Mouse (Mus musculus) MEL (cell line): ENCODE data around the gene Cnih1. TPM values are rescaled to one million over a fixed set of nuclear protein-coding genes. Genes with fewer than 3 reads are reported as not detected.

ENCODE experiments used
- DNase-seq: peaks from one replicate; pipeline ENCODE4 v3.0.0; 2011; ENCODE audit warnings: low read depth, low spot score
- H3K27ac ChIP-seq: 2 replicates; pipeline ENCODE4 v1.5.1; 2012; ENCODE audit warnings: low read depth, mild to moderate bottlenecking, control low read depth, low read length, moderate library complexity; ENCODE audit not compliant: control insufficient read depth
- H3K27me3 ChIP-seq, 2 experiments: fragments of 150-350 bp in 1 of 2; sonication (generic) in 1 of 2; 2 replicates each; pipeline ENCODE4 v1.6.1; 2012; ENCODE audit warnings: low read length in 2 of 2, mild to moderate bottlenecking in 2 of 2, improper control_type of control experiment in 1 of 2, moderate library complexity in 1 of 2; ENCODE audit not compliant: insufficient read depth in 2 of 2, control insufficient read depth in 1 of 2
- H3K36me3 ChIP-seq, 2 experiments: 2 replicates each; pipeline ENCODE4 v1.6.1; 2012 to 2014; ENCODE audit warnings: low read length in 2 of 2, improper control_type of control experiment in 1 of 2, inconsistent platforms in 1 of 2, mild to moderate bottlenecking in 1 of 2; ENCODE audit not compliant: insufficient read depth in 2 of 2, control insufficient read depth in 1 of 2
- H3K4me1 ChIP-seq, 2 experiments: fragments of 150-350 bp in 1 of 2; sonication (generic) in 1 of 2; 2 replicates each; pipeline ENCODE4 v1.6.1; 2012; ENCODE audit warnings: low read length in 2 of 2, improper control_type of control experiment in 1 of 2, mild to moderate bottlenecking in 1 of 2; ENCODE audit not compliant: insufficient read depth in 2 of 2, control insufficient read depth in 1 of 2
- H3K4me3 ChIP-seq, 2 experiments: fragments of 150-350 bp in 1 of 2; sonication (generic) in 1 of 2; 2 replicates each; pipeline ENCODE4 v1.5.1; 2012; ENCODE audit warnings: low read depth in 2 of 2, low read length in 2 of 2, mild to moderate bottlenecking in 2 of 2, moderate library complexity in 2 of 2, control low read depth in 1 of 2, improper control_type of control experiment in 1 of 2; ENCODE audit not compliant: control insufficient read depth in 1 of 2, insufficient read depth in 1 of 2
- H3K79me2 ChIP-seq: 2 replicates; pipeline ENCODE4 v1.6.1; 2012; ENCODE audit warnings: mild to moderate bottlenecking, low read length, moderate library complexity; ENCODE audit not compliant: control insufficient read depth, poor library complexity, insufficient read depth
- H3K9ac ChIP-seq: 2 replicates; pipeline ENCODE4 v1.6.1; 2012; ENCODE audit warnings: low read depth, mild to moderate bottlenecking, control low read depth, low read length, moderate library complexity; ENCODE audit not compliant: control insufficient read depth, poor library complexity, severe bottlenecking
- H3K9me3 ChIP-seq: fragments of 150-350 bp; sonication (generic); replicated peaks from 2 replicates; pipeline ENCODE4 v1.6.1; 2012; ENCODE audit warnings: mild to moderate bottlenecking, low read length, improper control_type of control experiment, moderate library complexity; ENCODE audit not compliant: insufficient read depth
- BHLHE40 ChIP-seq: IDR thresholded peaks from 2 replicates; pipeline ENCODE4 v1.6.1; 2012; ENCODE audit warnings: low read depth, mild to moderate bottlenecking, inconsistent platforms, low read length, improper control_type of control experiment, borderline replicate concordance
- CTCF ChIP-seq, 3 experiments: IDR thresholded peaks in 2 of 3; conservative IDR thresholded peaks in 1 of 3; 2 replicates each; pipeline ENCODE4 v1.5.1; 2011 to 2012; ENCODE audit warnings: low read length in 3 of 3, low read depth in 2 of 3, mild to moderate bottlenecking in 2 of 3, improper control_type of control experiment in 1 of 3, inconsistent platforms in 1 of 3, mixed read lengths in 1 of 3, moderate library complexity in 1 of 3; ENCODE audit not compliant: control insufficient read depth in 1 of 3, insufficient read depth in 1 of 3, poor library complexity in 1 of 3, severe bottlenecking in 1 of 3
- E2F4 ChIP-seq: IDR thresholded peaks from 2 replicates; pipeline ENCODE4 v1.6.1; 2011; ENCODE audit warnings: low read depth, low read length, improper control_type of control experiment, borderline replicate concordance
- ETS1 ChIP-seq: IDR thresholded peaks from 2 replicates; pipeline ENCODE4 v1.6.1; 2012; ENCODE audit warnings: low read depth, mild to moderate bottlenecking, inconsistent platforms, low read length, improper control_type of control experiment, moderate library complexity
- GABPA ChIP-seq: IDR thresholded peaks from 2 replicates; pipeline ENCODE4 v1.6.1; 2012; ENCODE audit warnings: low read depth, mild to moderate bottlenecking, inconsistent platforms, low read length, improper control_type of control experiment, moderate library complexity
- GATA1 ChIP-seq: IDR thresholded peaks from 2 replicates; pipeline ENCODE4 v1.6.1; 2011; ENCODE audit warnings: low read depth, low read length, improper control_type of control experiment
- MAX ChIP-seq: IDR thresholded peaks from 2 replicates; pipeline ENCODE4 v1.6.1; 2011; ENCODE audit warnings: low read length, improper control_type of control experiment
- MAZ ChIP-seq: IDR thresholded peaks from 2 replicates; pipeline ENCODE4 v1.6.1; 2012; ENCODE audit warnings: low read depth, mild to moderate bottlenecking, inconsistent platforms, low read length, improper control_type of control experiment
- MEF2A ChIP-seq: IDR thresholded peaks from 2 replicates; pipeline ENCODE4 v1.6.1; 2014; ENCODE audit warnings: low read depth, mild to moderate bottlenecking, inconsistent platforms, low read length, improper control_type of control experiment; ENCODE audit not compliant: poor library complexity, insufficient replicate concordance, severe bottlenecking; ENCODE audit errors: extremely low read depth
- MXI1 ChIP-seq: IDR thresholded peaks from 2 replicates; pipeline ENCODE4 v1.6.1; 2011; ENCODE audit warnings: mild to moderate bottlenecking, low read depth, low read length, improper control_type of control experiment
- MYB ChIP-seq: IDR thresholded peaks from 2 replicates; pipeline ENCODE4 v1.6.1; 2011; ENCODE audit warnings: mild to moderate bottlenecking, low read depth, low read length, improper control_type of control experiment
- MYC ChIP-seq: IDR thresholded peaks from 2 replicates; pipeline ENCODE4 v1.6.1; 2011; ENCODE audit warnings: low read depth, mild to moderate bottlenecking, low read length, improper control_type of control experiment, moderate library complexity
- NELFE ChIP-seq: IDR thresholded peaks from 2 replicates; pipeline ENCODE4 v1.6.1; 2011; ENCODE audit warnings: low read depth, low read length, improper control_type of control experiment
- POLR2AphosphoS5 ChIP-seq: IDR thresholded peaks from 2 replicates; pipeline ENCODE4 v1.6.1; 2012; ENCODE audit warnings: low read depth, borderline replicate concordance, mild to moderate bottlenecking, inconsistent platforms, low read length, moderate library complexity, mixed read lengths
- RAD21 ChIP-seq: IDR thresholded peaks from 2 replicates; pipeline ENCODE4 v1.6.1; 2011; ENCODE audit warnings: mild to moderate bottlenecking, low read depth, low read length, improper control_type of control experiment
- RCOR1 ChIP-seq: IDR thresholded peaks from 2 replicates; pipeline ENCODE4 v1.6.1; 2012; ENCODE audit warnings: low read depth, mild to moderate bottlenecking, inconsistent platforms, low read length, improper control_type of control experiment
- SIN3A ChIP-seq: IDR thresholded peaks from 2 replicates; pipeline ENCODE4 v1.6.1; 2012; ENCODE audit warnings: low read length, improper control_type of control experiment, inconsistent platforms
- SMC3 ChIP-seq: IDR thresholded peaks from 2 replicates; pipeline ENCODE4 v1.6.1; 2011; ENCODE audit warnings: low read depth, low read length, improper control_type of control experiment
- TAL1 ChIP-seq: IDR thresholded peaks from 2 replicates; pipeline ENCODE4 v1.6.1; 2012; ENCODE audit warnings: mild to moderate bottlenecking, inconsistent platforms, low read length, moderate library complexity, mixed read lengths
- TBP ChIP-seq: IDR thresholded peaks from 2 replicates; pipeline ENCODE4 v1.8.0; 2011; ENCODE audit warnings: low read depth, low read length, improper control_type of control experiment
- TCF12 ChIP-seq: IDR thresholded peaks from 2 replicates; pipeline ENCODE4 v1.6.1; 2014; ENCODE audit warnings: low read depth, mild to moderate bottlenecking, inconsistent platforms, low read length, improper control_type of control experiment, moderate library complexity
- USF1 ChIP-seq: IDR thresholded peaks from 2 replicates; pipeline ENCODE4 v1.6.1; 2014; ENCODE audit warnings: low read depth, mild to moderate bottlenecking, inconsistent platforms, low read length, improper control_type of control experiment, moderate library complexity
- USF2 ChIP-seq, 2 experiments: IDR thresholded peaks; 2 replicates each; pipeline ENCODE4 v1.6.1; 2011 to 2012; ENCODE audit warnings: improper control_type of control experiment in 2 of 2, low read length in 2 of 2, borderline replicate concordance in 1 of 2, inconsistent platforms in 1 of 2, low read depth in 1 of 2, mild to moderate bottlenecking in 1 of 2; ENCODE audit not compliant: insufficient read depth in 1 of 2
- ZKSCAN1 ChIP-seq: IDR thresholded peaks from 2 replicates; pipeline ENCODE4 v1.6.1; 2012; ENCODE audit warnings: low read depth, mild to moderate bottlenecking, inconsistent platforms, low read length, improper control_type of control experiment, moderate library complexity
- ZNF384 ChIP-seq: IDR thresholded peaks from 2 replicates; pipeline ENCODE4 v1.6.1; 2012; ENCODE audit warnings: low read depth, mild to moderate bottlenecking, inconsistent platforms, low read length, improper control_type of control experiment
- polyA plus RNA-seq, 2 experiments: library from polyadenylated mRNA; stranded (reverse) in 1 of 2; unstranded in 1 of 2; fragments of >175 nt in 1 of 2; fragments of >200 nt in 1 of 2; gene quantifications; 2 replicates each; pipeline versions ENCODE4 v1.2.1 to v1.2.4; 2012; ENCODE audit warnings: low replicate concordance in 2 of 2, low read depth in 1 of 2; ENCODE audit not compliant: insufficient read length in 2 of 2, insufficient read depth in 1 of 2, missing spikeins in 1 of 2
- total RNA-seq: library from RNA; depleted of rRNA; stranded (reverse); fragments of 300-350 nt; gene quantifications from 2 replicates; pipeline ENCODE4 v1.2.3, GENCODE M21; 2012

The Cnih1 gene
- total and polyA plus RNA-seq, 3 experiments, result 50.6 to 155 TPM; not detected in 1

GRCm38 (mm10) chr14:46818743-46819142 lies 30.5 kb upstream of the Cnih1 start:
- H3K36me3 ChIP-seq, result peaks cover 10 to 20% of the 10 kb centered on the region in 2 experiments
- peaks cover 47% of the 10 kb centered on the region for H3K79me2 ChIP-seq
- no peak for TF ChIP-seq ZNF384
- no peak for TF ChIP-seq TBP
- no peak for TF ChIP-seq SIN3A
- no peak for TF ChIP-seq E2F4
- no peak for TF ChIP-seq MYB
- TF ChIP-seq USF2 (IDR thresholded peaks at IDR 0.05; ENCODE audit: borderline replicate concordance in 1 of 2, insufficient read depth in 1 of 2, low read depth in 1 of 2, low read length in 2 of 2), result no peak
- TF ChIP-seq RCOR1, result no peak
- TF ChIP-seq MXI1, result no peak
- TF ChIP-seq TAL1, result no peak
- TF ChIP-seq POLR2AphosphoS5, result no peak
- TF ChIP-seq GATA1, result no peak
- TF ChIP-seq ZKSCAN1, result no peak
- no peak for TF ChIP-seq ETS1
- no peak for TF ChIP-seq RAD21
- no peak for TF ChIP-seq CTCF (IDR thresholded peaks at IDR 0.05 in 2 of 3, conservative IDR thresholded peaks at IDR 0.05 in 1 of 3; ENCODE audit: control insufficient read depth in 1 of 3, insufficient read depth in 1 of 3, low read depth in 2 of 3, low read length in 3 of 3, poor library complexity in 1 of 3, severe bottlenecking in 1 of 3)
- TF ChIP-seq TCF12, result no peak
- no peak for TF ChIP-seq BHLHE40
- DNase-seq, result no peak
- H3K4me3 ChIP-seq, result no peak overlapping the region
- H3K9me3 ChIP-seq, result no peaks in the 10 kb centered on the region
- no peak overlapping the region for H3K27ac ChIP-seq
- no peak overlapping the region for H3K9ac ChIP-seq
- H3K4me1 ChIP-seq, result peaks cover 4 to 18% of the 10 kb centered on the region in 2 experiments
- H3K27me3 ChIP-seq, result no peaks in the 10 kb centered on the region

GRCm38 (mm10) chr14:46816916-46817622 lies 28.9 kb upstream of the Cnih1 start:
- Histone ChIP-seq H3K4me1 (peaks cover 4 to 15% of the 10 kb centered on the region in 2 experiments), H3K36me3 (peaks cover 11 to 17% of the 10 kb centered on the region in 2 experiments)

More at GRCm38 (mm10) chr14:46816916-46817622, 28.9 kb upstream of the Cnih1 start:
- DNase-seq, result no peak
- no peak overlapping the region for H3K27ac ChIP-seq
- TF ChIP-seq MAZ (no peak), POLR2AphosphoS5 (no peak), GATA1 (no peak), MYB (no peak), SMC3 (no peak), ZNF384 (no peak), TBP (no peak), MAX (no peak), MYC (no peak), GABPA (no peak), NELFE (no peak), MEF2A (no peak), USF1 (no peak)
- no peaks in the 10 kb centered on the region for H3K27me3 ChIP-seq
- H3K9ac ChIP-seq, result no peak overlapping the region
- peaks cover 47% of the 10 kb centered on the region for H3K79me2 ChIP-seq
- H3K9me3 ChIP-seq, result no peaks in the 10 kb centered on the region
- no peak overlapping the region for H3K4me3 ChIP-seq
